Mouse (Mus musculus) gonadal fat pad, adult 2 months (tissue): ENCODE results near the gene Btbd35f17. TPM values are rescaled to one million over a fixed set of nuclear protein-coding genes. Genes with fewer than 3 reads are reported as not detected.
"Not testable (repeated sequence)": the region's sequence is repeated elsewhere in the genome, so short reads cannot be mapped to it uniquely, and the experiment has no call there.

ENCODE experiments used
- DNase-seq: peaks from one replicate; pipeline ENCODE4 v3.0.0-alpha.2; 2012; ENCODE audit warnings: low read depth
- polyA plus RNA-seq: library from polyadenylated mRNA; depleted of rRNA; stranded (reverse); fragments of >200 nt; gene quantifications from 2 replicates; pipeline ENCODE4 v1.2.3, GENCODE M21; 2012; rRNA removed

The Btbd35f17 gene
- not detected in 2 replicates for polyA plus RNA-seq

- not testable (repeated sequence) for DNase-seq
Observed at GRCm38 (mm10) chrX:4370336-4370735, at the start of gene Btbd35f17. Gene Btbd35f17, plus strand, starts transcription at chrX:4370636.

Other genes with a start within 250 kb of the Btbd35f17 start
- not detected in 2 replicates for gene Btbd35f28, start 174.1 kb upstream of the Btbd35f17 start, polyA plus RNA-seq
- not detected in 2 replicates for gene Btbd35f20, start 79.4 kb upstream of the Btbd35f17 start, polyA plus RNA-seq